Mouse (Mus musculus) megakaryocyte, embryonic 14.5 days (primary cell): ENCODE data around the gene Gtf3c4. TPM values are rescaled to one million over a fixed set of nuclear protein-coding genes. Genes with fewer than 3 reads are reported as not detected.
A peak's percentile ranks its signal among the peaks of the same experiment; 100 is the strongest.

ENCODE experiments used
- H3K27me3 ChIP-seq: replicated peaks from 2 replicates; pipeline ENCODE3; 2012; ENCODE audit warnings: inconsistent platforms
- H3K36me3 ChIP-seq: replicated peaks from 2 replicates; pipeline ENCODE3; 2012; ENCODE audit warnings: low read length, inconsistent platforms, mixed read lengths
- H3K4me1 ChIP-seq: 2 replicates; pipeline ENCODE4 v1.6.1; 2012; ENCODE audit warnings: inconsistent platforms
- H3K4me3 ChIP-seq: replicated peaks from 2 replicates; pipeline ENCODE3; 2012; ENCODE audit warnings: moderate library complexity, mild to moderate bottlenecking, inconsistent platforms
- H3K9me3 ChIP-seq: 2 replicates; pipeline ENCODE4 v1.6.1; 2012; ENCODE audit warnings: inconsistent platforms
- FLI1 ChIP-seq: IDR thresholded peaks from 2 replicates; pipeline ENCODE4 v1.6.1; 2012; ENCODE audit warnings: low read length, inconsistent platforms, mixed read lengths
- GATA1 ChIP-seq: IDR thresholded peaks from 3 replicates; pipeline ENCODE4 v1.6.1; 2012; ENCODE audit warnings: mixed read lengths, low read length, inconsistent platforms, borderline replicate concordance
- polyA plus RNA-seq: library from polyadenylated mRNA; stranded (reverse); fragments of >175 nt; gene quantifications from 2 replicates; pipeline ENCODE4 v1.2.3, GENCODE M21; 2012; ENCODE audit warnings: low replicate concordance; ENCODE audit not compliant: insufficient read depth

Gtf3c4 gene
- 1.9 and 3.2 TPM in 2 replicates for polyA plus RNA-seq

- TF ChIP-seq FLI1 (no peak), GATA1 (no peak)
These were observed at the start of gene Gtf3c4, which contains the start of gene Ddx31 for GRCm38 (mm10) chr2:28840222-28840951. Gtf3c4 (minus strand) TSS chr2:28840360. Ddx31 (plus strand) TSS chr2:28840406.

GRCm38 (mm10) chr2:28884914-28885313, 44.8 kb upstream of the Gtf3c4 start:
- no peaks in the 10 kb centered on the region for H3K27me3 ChIP-seq
- no peak overlapping the region for H3K4me3 ChIP-seq
- H3K9me3 ChIP-seq: no peaks in the 10 kb centered on the region
- no peaks in the 10 kb centered on the region; the same call in 1 of the 2 replicates for H3K4me1 ChIP-seq
- H3K36me3 ChIP-seq: peaks cover 88% of the 10 kb centered on the region
- TF ChIP-seq GATA1: no peak
- no peak for TF ChIP-seq FLI1

More at GRCm38 (mm10) chr2:28840222-28840951, at the start of gene Gtf3c4, which contains the start of gene Ddx31:
- H3K4me3 ChIP-seq: peak within 1 kb of the TSS; percentile 100
- no peaks in the 10 kb centered on the region for H3K27me3 ChIP-seq
- peaks cover 22% of the 10 kb centered on the region for H3K36me3 ChIP-seq
- no peaks in the 10 kb centered on the region for H3K9me3 ChIP-seq
- peaks cover 58% of the 10 kb centered on the region for H3K4me1 ChIP-seq

- peaks cover 83% of the 10 kb centered on the region for H3K36me3 ChIP-seq
These were observed 42.8 kb upstream of the Gtf3c4 start for GRCm38 (mm10) chr2:28882826-28883485.

GRCm38 (mm10) chr2:28882047-28882446, 41.9 kb upstream of the Gtf3c4 start:
- Histone ChIP-seq H3K9me3 (no peaks in the 10 kb centered on the region), H3K27me3 (no peaks in the 10 kb centered on the region), H3K36me3 (peaks cover 83% of the 10 kb centered on the region), H3K4me1 (no peaks in the 10 kb centered on the region), H3K4me3 (no peak overlapping the region)
- TF ChIP-seq FLI1 (no peak), GATA1 (no peak)

More at GRCm38 (mm10) chr2:28882826-28883485, 42.8 kb upstream of the Gtf3c4 start:
- H3K27me3 ChIP-seq: no peaks in the 10 kb centered on the region
- H3K9me3 ChIP-seq: no peaks in the 10 kb centered on the region
- TF ChIP-seq FLI1 (no peak), GATA1 (no peak)
- H3K4me1 ChIP-seq: no peaks in the 10 kb centered on the region
- H3K4me3 ChIP-seq: no peak overlapping the region

GRCm38 (mm10) chr2:28881275-28881674, 41.1 kb upstream of the Gtf3c4 start:
- Histone ChIP-seq H3K27me3 (no peaks in the 10 kb centered on the region), H3K4me3 (no peak overlapping the region), H3K4me1 (no peaks in the 10 kb centered on the region), H3K9me3 (no peaks in the 10 kb centered on the region), H3K36me3 (peaks cover 83% of the 10 kb centered on the region)
- TF ChIP-seq GATA1: no peak
- no peak for TF ChIP-seq FLI1

GRCm38 (mm10) chr2:28875554-28875953, 35.4 kb upstream of the Gtf3c4 start:
- peaks cover 83% of the 10 kb centered on the region for H3K36me3 ChIP-seq
- TF ChIP-seq FLI1: no peak
- no peaks in the 10 kb centered on the region for H3K9me3 ChIP-seq
- no peaks in the 10 kb centered on the region for H3K27me3 ChIP-seq
- H3K4me1 ChIP-seq: no peaks in the 10 kb centered on the region
- no peak overlapping the region for H3K4me3 ChIP-seq

GRCm38 (mm10) chr2:28867495-28867894, 27.3 kb upstream of the Gtf3c4 start:
- Histone ChIP-seq H3K4me3 (no peak overlapping the region), H3K9me3 (no peaks in the 10 kb centered on the region), H3K4me1 (peaks cover 5% of the 10 kb centered on the region; the same call in 1 of the 2 replicates), H3K36me3 (peaks cover 85% of the 10 kb centered on the region), H3K27me3 (no peaks in the 10 kb centered on the region)
- no peak for TF ChIP-seq GATA1
- TF ChIP-seq FLI1: no peak

GRCm38 (mm10) chr2:28863857-28864256, 23.7 kb upstream of the Gtf3c4 start:
- no peak for TF ChIP-seq FLI1
- no peak for TF ChIP-seq GATA1
- Histone ChIP-seq H3K4me3 (no peak overlapping the region), H3K9me3 (no peaks in the 10 kb centered on the region), H3K27me3 (no peaks in the 10 kb centered on the region), H3K4me1 (peaks cover 5% of the 10 kb centered on the region; the same call in 1 of the 2 replicates), H3K36me3 (peaks cover 100% of the 10 kb centered on the region)

- Histone ChIP-seq H3K36me3 (peaks cover 98% of the 10 kb centered on the region), H3K27me3 (no peaks in the 10 kb centered on the region), H3K4me1 (peaks cover 5% of the 10 kb centered on the region; the same call in 1 of the 2 replicates), H3K9me3 (no peaks in the 10 kb centered on the region), H3K4me3 (no peak overlapping the region)
- TF ChIP-seq FLI1 (no peak), GATA1 (no peak)
These were observed 20.7 kb upstream of the Gtf3c4 start for GRCm38 (mm10) chr2:28860678-28861423.

- H3K27me3 ChIP-seq: no peaks in the 10 kb centered on the region
- H3K4me3 ChIP-seq: no peak overlapping the region
- no peaks in the 10 kb centered on the region for H3K9me3 ChIP-seq
- TF ChIP-seq GATA1 (no peak), FLI1 (no peak)
- H3K36me3 ChIP-seq: peaks cover 96% of the 10 kb centered on the region
- H3K4me1 ChIP-seq: peaks cover 8% of the 10 kb centered on the region
These were observed 19.1 kb upstream of the Gtf3c4 start for GRCm38 (mm10) chr2:28859303-28859702.
